Mouse (Mus musculus) CD4-positive, CD25-positive, alpha-beta regulatory T cell, adult 2 months (primary cell): ENCODE data around the gene Fem1a.
A peak's percentile ranks its signal among the peaks of the same experiment; 100 is the strongest.

ENCODE experiments used
- DNase-seq: peaks from one replicate; pipeline ENCODE4 v3.0.0-alpha.2; 2012; ENCODE audit warnings: low read depth, low spot score

Gene Fem1a

GRCm38 (mm10) chr17:56278340-56278739 lies 21.7 kb downstream of the Fem1a start:
- DNase-seq, result no peak

GRCm38 (mm10) chr17:56279481-56280155 lies 23.0 kb downstream of the Fem1a start:
- no peak for DNase-seq

- DNase-seq, result no peak
Observed at GRCm38 (mm10) chr17:56281193-56281592, 24.6 kb downstream of the Fem1a start.

- DNase-seq, result no peak
Observed at GRCm38 (mm10) chr17:56282802-56283201, 26.2 kb downstream of the Fem1a start.

- no peak for DNase-seq
Observed at GRCm38 (mm10) chr17:56283316-56283715, 26.7 kb downstream of the Fem1a start.

GRCm38 (mm10) chr17:56285995-56286394 lies 29.4 kb downstream of the Fem1a start:
- DNase-seq, result no peak

- no peak for DNase-seq
Observed at GRCm38 (mm10) chr17:56287830-56288229, 31.2 kb downstream of the Fem1a start.

GRCm38 (mm10) chr17:56288866-56289265 lies 32.3 kb downstream of the Fem1a start:
- no peak for DNase-seq

- peak; percentile 66 for DNase-seq
Observed at GRCm38 (mm10) chr17:56289371-56290331, 33.0 kb downstream of the Fem1a start.

- peak; percentile 93 for DNase-seq
Observed at GRCm38 (mm10) chr17:56290388-56291170, 34.0 kb downstream of the Fem1a start.

- DNase-seq, result peak; percentile 93
Observed at GRCm38 (mm10) chr17:56291171-56291511, 34.5 kb downstream of the Fem1a start.

GRCm38 (mm10) chr17:56291826-56292475 lies 35.3 kb downstream of the Fem1a start:
- DNase-seq, result no peak

- DNase-seq, result no peak
Observed at GRCm38 (mm10) chr17:56292531-56293222, 36.1 kb downstream of the Fem1a start, which contains the start of gene Plin3. Gene Plin3 (minus strand): TSS chr17:56292873.

- DNase-seq, result no peak
Observed at GRCm38 (mm10) chr17:56293291-56293690, 36.7 kb downstream of the Fem1a start.

- DNase-seq, result no peak
Observed at GRCm38 (mm10) chr17:56294241-56294640, 37.6 kb downstream of the Fem1a start.

GRCm38 (mm10) chr17:56296201-56296600 lies 39.6 kb downstream of the Fem1a start:
- DNase-seq, result no peak

GRCm38 (mm10) chr17:56298238-56298637 lies 41.6 kb downstream of the Fem1a start:
- no peak for DNase-seq

- no peak for DNase-seq
Observed at GRCm38 (mm10) chr17:56300186-56300585, 43.6 kb downstream of the Fem1a start, which contains the start of gene Arrdc5. Gene Arrdc5 (minus strand): TSS chr17:56300286.

- DNase-seq, result no peak
Observed at GRCm38 (mm10) chr17:56302363-56302996, 45.9 kb downstream of the Fem1a start.

GRCm38 (mm10) chr17:56303160-56303846 lies 46.7 kb downstream of the Fem1a start, which contains the start of gene Uhrf1:
Gene Uhrf1 (plus strand): TSS chr17:56303321.
- DNase-seq, result peak; percentile 71
